Mouse (Mus musculus) hindbrain, embryonic 12.5 days (tissue): Measurements from ENCODE around the gene Chit1. TPM values are rescaled to one million over a fixed set of nuclear protein-coding genes. Genes with fewer than 3 reads are reported as not detected.

Experiments
- ATAC-seq: fragments of 200-750 bp; cut with Nextera tagmentation; 2 replicates; pipeline ENCODE4 v1.8.0; 2017; ENCODE audit warnings: moderate TSS enrichment; ENCODE audit not compliant: low FRiP score
- H3K27ac ChIP-seq: fragments of 300-500 bp; sonication (generic); 2 replicates; pipeline ENCODE4 v1.5.1; 2016; ENCODE audit warnings: mild to moderate bottlenecking
- H3K27me3 ChIP-seq: fragments of 300-500 bp; sonication (generic); 2 replicates; pipeline ENCODE4 v1.6.1; 2016; ENCODE audit warnings: mild to moderate bottlenecking
- H3K36me3 ChIP-seq: fragments of 300-500 bp; sonication (generic); 2 replicates; pipeline ENCODE4 v1.6.1; 2016; ENCODE audit warnings: mild to moderate bottlenecking
- H3K4me1 ChIP-seq: fragments of 300-500 bp; sonication (generic); 2 replicates; pipeline ENCODE4 v1.6.1; 2016
- H3K4me2 ChIP-seq: fragments of 300-500 bp; sonication (generic); replicated peaks from 2 replicates; pipeline ENCODE4 v1.6.1; 2016; ENCODE audit warnings: mild to moderate bottlenecking
- H3K4me3 ChIP-seq: fragments of 300-500 bp; sonication (generic); 2 replicates; pipeline ENCODE4 v1.5.1; 2016; ENCODE audit warnings: mild to moderate bottlenecking
- H3K9ac ChIP-seq: fragments of 300-500 bp; sonication (generic); 2 replicates; pipeline ENCODE4 v1.6.1; 2016; ENCODE audit warnings: mild to moderate bottlenecking, moderate library complexity
- H3K9me3 ChIP-seq: fragments of 300-500 bp; sonication (generic); replicated peaks from 2 replicates; pipeline ENCODE4 v1.6.1; 2016; ENCODE audit warnings: mild to moderate bottlenecking
- WGBS: fragments of 180-500 bp; shearing (Covaris S2); methylation state at CpG from one replicate; pipeline ENCODE4 v1.1.7; 2016; 5-methylcytosine and 5-hydroxymethylcytosine counted together
- polyA plus RNA-seq: library from polyadenylated mRNA; unstranded; fragments of >200 nt; fragmentation: Nextera tagmentation; extraction: Ambion mirVana; gene quantifications from 2 replicates; pipeline ENCODE4 v1.2.1, GENCODE M21; 2016

Chit1 gene
- polyA plus RNA-seq, 1 experiment from 2014 or later: not detected

DNA sequence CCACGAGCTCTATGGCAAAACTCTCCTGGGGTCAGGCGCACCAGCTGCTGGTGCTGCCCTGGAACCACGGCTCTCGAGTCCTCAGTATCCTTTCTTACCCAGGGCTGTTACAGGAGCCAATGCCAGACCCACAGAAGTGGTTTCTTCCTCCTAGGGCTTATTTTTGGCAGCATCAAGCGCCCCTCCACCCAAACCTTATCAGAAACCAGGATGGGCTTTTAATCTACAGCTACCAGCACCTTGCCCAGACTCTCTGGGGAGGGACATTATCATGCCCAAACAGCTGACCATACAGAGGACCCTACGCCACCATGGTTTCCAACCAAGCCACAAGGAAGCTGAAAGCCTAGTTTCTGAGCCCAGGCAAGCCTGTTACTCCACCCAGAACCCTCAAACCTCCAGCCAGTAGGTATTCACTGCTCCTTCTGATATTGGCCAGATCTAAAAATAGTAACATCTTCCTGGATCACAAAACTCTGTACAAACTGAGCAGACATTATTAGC lies 37.9 kb upstream of the Chit1 start:
- H3K9ac ChIP-seq: no peak overlapping the region
- 74% methylated on average over 6 of the region's 6 CpGs for WGBS
- no peak overlapping the region for H3K4me2 ChIP-seq
- ATAC-seq: no peak
- peaks cover 13% of the 10 kb centered on the region for H3K36me3 ChIP-seq
- no peak overlapping the region for H3K4me3 ChIP-seq
- no peaks in the 10 kb centered on the region for H3K27me3 ChIP-seq
- no peaks in the 10 kb centered on the region for H3K9me3 ChIP-seq
- H3K27ac ChIP-seq: peak overlapping the region; percentile 83
- H3K4me1 ChIP-seq: peaks cover 62% of the 10 kb centered on the region

DNA sequence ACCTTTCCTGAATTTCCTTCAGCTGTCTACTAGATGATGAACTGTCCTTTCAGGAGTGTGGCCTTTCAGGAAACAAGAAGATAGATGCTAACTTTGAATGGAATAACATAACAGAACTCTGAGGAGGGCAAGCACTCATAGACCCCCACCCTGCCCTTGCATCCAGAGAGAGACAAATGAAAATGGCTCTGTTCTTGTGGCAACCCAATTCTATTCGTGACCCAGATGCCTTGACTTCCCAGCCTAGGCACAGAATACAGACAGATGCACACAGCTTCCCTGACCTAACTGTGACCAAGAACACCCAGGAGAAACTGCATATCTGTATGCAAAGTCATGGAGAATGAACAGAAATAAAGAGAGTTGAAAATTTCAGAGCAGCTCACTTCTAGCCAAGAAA lies 37.4 kb upstream of the Chit1 start:
- 83% methylated on average over 1 of the region's 1 CpGs for WGBS
- Histone ChIP-seq H3K27me3 (no peaks in the 10 kb centered on the region), H3K9me3 (no peaks in the 10 kb centered on the region), H3K4me1 (peaks cover 64% of the 10 kb centered on the region), H3K36me3 (peaks cover 13% of the 10 kb centered on the region), H3K4me3 (no peak overlapping the region), H3K4me2 (no peak overlapping the region), H3K27ac (peak overlapping the region; percentile 83; the same call in 1 of the 2 replicates), H3K9ac (no peak overlapping the region)
- no peak for ATAC-seq

DNA sequence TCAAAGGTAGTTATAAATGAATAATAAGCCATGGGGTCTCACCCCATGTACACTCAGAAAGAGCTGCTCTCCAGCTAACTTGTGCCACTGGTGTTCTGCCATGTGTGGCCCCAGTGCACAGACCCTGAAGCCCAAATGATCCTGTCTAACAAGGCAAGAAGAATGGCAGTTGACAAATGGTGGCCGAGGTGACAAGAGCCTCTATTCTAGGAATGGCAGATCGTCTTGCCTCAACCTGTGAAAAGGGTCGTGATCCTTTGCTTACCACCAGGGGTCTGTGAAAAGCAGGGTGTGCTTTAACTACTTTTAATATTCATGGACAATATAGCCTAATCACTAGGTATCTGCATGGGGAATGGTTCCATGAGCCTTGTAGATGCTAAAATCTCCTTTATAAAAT lies 36.9 kb upstream of the Chit1 start:
- ATAC-seq: no peak
- Histone ChIP-seq H3K9ac (no peak overlapping the region), H3K4me2 (0 out of 2 replicates have a peak overlapping the region, but pooled peaks have one; percentile 67), H3K27ac (peak overlapping the region; percentile 24; the same call in 1 of the 2 replicates), H3K27me3 (no peaks in the 10 kb centered on the region), H3K4me1 (peaks cover 64% of the 10 kb centered on the region), H3K9me3 (no peaks in the 10 kb centered on the region), H3K36me3 (peaks cover 13% of the 10 kb centered on the region), H3K4me3 (no peak overlapping the region)
- WGBS: 36% methylated on average over 3 of the region's 3 CpGs

DNA sequence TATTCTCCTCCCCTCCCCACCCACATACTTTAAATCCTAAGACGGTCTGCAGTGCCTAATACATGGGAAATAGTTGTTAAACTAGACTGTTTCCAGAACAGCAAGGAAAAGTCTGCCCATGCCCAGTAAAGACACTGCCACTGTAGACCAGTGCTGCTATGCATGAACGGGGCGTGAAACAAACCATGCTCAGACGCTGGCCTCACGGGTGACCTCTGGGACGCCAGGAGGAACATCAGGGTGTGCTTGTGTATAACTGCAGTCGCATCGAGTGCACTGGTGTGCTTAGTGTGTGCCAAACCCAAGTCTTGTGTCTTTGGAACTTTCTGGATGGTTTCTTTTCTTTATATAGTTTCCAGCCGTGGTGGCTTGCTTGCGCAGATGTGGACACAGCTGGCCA lies 36.4 kb upstream of the Chit1 start:
- Histone ChIP-seq H3K27me3 (no peaks in the 10 kb centered on the region), H3K27ac (peak overlapping the region; percentile 24), H3K9ac (no peak overlapping the region), H3K36me3 (peaks cover 13% of the 10 kb centered on the region), H3K4me3 (no peak overlapping the region), H3K9me3 (no peaks in the 10 kb centered on the region), H3K4me2 (peak overlapping the region; percentile 67; the same call in 1 of the 2 replicates), H3K4me1 (peaks cover 67% of the 10 kb centered on the region)
- ATAC-seq: no peak
- 76% methylated on average over 10 of the region's 10 CpGs for WGBS

DNA sequence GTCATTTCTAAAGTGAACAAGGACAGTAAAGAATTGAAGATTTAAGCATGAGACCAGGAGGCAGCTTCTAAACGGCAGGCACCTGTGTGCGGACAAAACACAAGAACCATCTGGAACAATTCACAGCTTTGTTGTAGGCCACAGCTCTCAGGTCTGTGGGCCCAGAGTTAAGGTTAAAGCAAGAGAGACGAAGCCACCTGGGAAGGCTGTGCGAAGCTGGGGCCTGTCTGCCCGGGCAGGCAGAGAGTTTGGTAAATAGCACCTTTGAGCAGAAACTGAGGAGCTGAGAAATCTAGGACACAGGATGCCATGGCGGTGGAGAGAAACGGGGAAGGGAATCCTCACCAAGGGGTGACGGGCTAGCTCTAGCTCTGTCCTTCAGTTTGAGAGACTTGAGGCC lies 35.5 kb upstream of the Chit1 start:
- Histone ChIP-seq H3K9me3 (no peaks in the 10 kb centered on the region), H3K9ac (peak overlapping the region; percentile 74), H3K27me3 (no peaks in the 10 kb centered on the region), H3K36me3 (peaks cover 13% of the 10 kb centered on the region), H3K4me3 (peak overlapping the region; percentile 71), H3K4me2 (peak overlapping the region; percentile 67), H3K27ac (peak overlapping the region; percentile 57), H3K4me1 (peaks cover 68% of the 10 kb centered on the region)
- ATAC-seq: no peak
- 89% methylated on average over 8 of the region's 8 CpGs for WGBS

DNA sequence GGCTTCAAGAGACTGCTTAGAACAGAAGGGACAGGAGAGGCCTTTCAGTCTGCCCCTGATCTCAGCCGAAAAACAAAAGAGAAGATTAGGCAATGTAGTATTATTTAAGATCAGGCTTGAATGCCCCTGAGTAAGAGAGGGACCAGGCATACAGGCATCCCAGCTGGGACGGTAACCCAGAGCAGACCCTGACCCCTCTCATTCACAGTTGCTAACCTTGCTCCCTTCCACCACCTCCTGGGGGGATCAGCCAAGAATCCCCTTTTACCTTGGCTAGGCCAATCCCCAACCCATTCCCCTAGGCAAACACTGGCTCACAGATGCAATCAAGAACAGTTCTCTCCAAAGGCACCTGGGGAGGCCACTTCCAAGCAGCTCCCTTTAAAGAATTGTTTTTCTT lies 34.3 kb upstream of the Chit1 start:
- Histone ChIP-seq H3K27me3 (no peaks in the 10 kb centered on the region), H3K27ac (peak overlapping the region; percentile 57), H3K9me3 (no peaks in the 10 kb centered on the region), H3K4me3 (peak overlapping the region; percentile 71), H3K36me3 (peaks cover 13% of the 10 kb centered on the region), H3K4me2 (peak overlapping the region; percentile 67), H3K4me1 (peaks cover 55% of the 10 kb centered on the region), H3K9ac (peak overlapping the region; percentile 74)
- no peak for ATAC-seq
- WGBS: 21% methylated on average over 2 of the region's 2 CpGs

DNA sequence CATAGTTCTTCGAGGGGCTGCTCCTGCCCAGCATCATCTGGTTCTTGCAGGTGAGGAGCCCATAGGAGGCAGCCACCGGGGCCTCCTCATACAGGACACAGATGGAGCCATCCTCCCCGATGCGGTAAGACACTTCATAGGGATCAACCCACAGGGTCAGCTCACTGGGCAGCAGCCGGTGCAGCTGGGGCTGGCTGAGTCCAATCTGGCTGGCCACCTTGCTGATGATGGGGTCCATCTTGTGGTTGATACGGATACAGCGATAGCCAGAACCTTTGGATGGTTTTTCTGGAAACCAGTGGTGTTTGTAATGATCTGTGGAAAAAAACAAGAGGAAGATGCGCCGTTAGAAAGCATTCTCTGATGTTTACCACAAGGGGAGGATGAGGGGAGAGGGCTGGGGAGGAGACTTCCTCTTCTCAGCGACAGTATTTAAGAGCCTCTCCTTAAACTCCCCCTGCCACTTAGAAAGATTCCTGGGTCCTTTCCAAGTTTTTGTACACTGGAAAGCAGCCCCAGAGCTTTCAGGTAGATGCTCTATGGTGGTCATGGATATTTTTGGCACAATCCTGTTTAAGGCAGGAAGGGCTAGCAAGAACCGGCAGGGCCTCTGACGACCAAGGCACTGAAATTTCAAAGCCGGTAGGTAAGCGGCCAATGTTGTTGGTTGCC lies 33.5 kb upstream of the Chit1 start:
- peaks cover 13% of the 10 kb centered on the region for H3K36me3 ChIP-seq
- peak overlapping the region; percentile 67 for H3K4me2 ChIP-seq
- H3K4me1 ChIP-seq: peaks cover 54% of the 10 kb centered on the region
- H3K27ac ChIP-seq: peak overlapping the region; percentile 79
- 31% methylated on average over 14 of the region's 14 CpGs for WGBS
- H3K27me3 ChIP-seq: no peaks in the 10 kb centered on the region
- no peaks in the 10 kb centered on the region for H3K9me3 ChIP-seq
- H3K9ac ChIP-seq: peak overlapping the region; percentile 74
- no peak for ATAC-seq
- peak overlapping the region; percentile 71 for H3K4me3 ChIP-seq

DNA sequence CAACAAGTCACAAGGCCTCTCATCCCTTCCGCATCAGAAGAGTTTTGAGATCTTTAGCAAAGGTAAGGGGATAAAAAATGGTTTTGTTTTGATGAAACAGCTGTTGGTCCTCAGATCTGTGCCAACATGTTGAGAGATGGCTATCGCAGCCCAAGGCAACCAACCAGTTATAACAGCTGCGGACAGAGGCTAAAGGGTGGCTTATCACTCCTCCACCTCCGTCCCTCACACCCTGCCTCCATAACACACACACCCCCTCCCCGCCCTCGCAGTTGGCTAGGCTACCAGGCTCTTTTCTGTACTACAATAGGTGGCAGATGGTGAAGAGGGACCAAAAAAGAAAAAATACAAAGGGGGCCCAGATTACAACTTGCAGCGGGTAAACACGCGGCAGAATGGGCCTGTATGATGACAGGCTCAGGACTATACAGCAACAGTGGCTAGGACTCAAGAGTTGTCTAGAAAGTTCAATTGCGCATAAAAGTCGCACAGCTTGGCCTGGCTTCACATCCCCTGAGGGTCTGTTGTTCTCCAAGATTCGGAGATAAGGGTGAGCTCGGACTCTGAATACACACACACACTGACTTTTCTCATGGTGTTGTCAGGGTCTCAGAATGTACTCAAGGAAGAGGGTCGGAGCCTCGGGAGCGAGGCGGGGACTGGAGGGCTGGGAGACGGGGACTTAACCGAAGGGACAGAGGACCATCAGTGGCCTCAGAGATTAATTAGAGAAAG lies 32.8 kb upstream of the Chit1 start:
- Histone ChIP-seq H3K4me1 (peaks cover 60% of the 10 kb centered on the region), H3K36me3 (peaks cover 13% of the 10 kb centered on the region)

DNA sequence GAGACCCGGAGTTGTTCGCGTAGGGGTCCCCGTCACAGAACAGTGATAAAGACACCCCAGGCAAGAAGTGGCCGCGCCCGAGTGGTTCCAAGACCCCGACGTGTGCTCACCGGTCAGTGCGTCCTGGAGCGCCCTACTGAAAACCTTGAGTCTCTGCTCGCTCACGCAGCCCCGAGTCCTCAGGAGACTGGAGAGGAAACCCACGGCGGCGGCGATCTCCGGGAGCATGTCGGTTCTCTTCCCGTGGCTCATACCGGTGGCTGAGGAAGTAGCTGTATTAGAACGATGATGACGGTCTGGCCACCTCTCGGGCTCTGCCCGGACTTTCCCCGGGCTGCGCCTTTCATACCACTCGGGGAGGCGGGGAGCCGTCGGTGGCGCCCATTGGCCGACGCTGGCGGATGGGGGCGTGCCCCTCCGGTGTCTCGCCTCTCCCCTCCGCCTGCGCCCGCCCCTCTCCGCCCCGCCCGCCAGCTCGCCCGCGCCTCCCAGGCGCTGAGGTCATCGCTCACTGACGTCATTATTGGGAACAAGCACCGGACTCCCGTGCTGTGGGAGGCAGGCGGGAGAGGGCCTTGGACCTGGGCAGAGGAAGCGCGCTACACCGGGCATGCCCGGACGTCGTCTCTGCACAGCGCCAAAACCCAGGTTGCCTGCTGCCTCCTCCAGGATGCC lies 32.1 kb upstream of the Chit1 start, which contains the start of gene Btg2:
Btg2 (minus strand) TSS at position 319 of the 675 bp plus-strand sequence.
- peak within 1 kb of the TSS; percentile 67 for H3K4me2 ChIP-seq
- H3K36me3 ChIP-seq: peaks cover 13% of the 10 kb centered on the region
- peak within 1 kb of the TSS; percentile 71 for H3K4me3 ChIP-seq
- H3K4me1 ChIP-seq: peaks cover 62% of the 10 kb centered on the region
- WGBS: under 1% methylated on average over 51 of the region's 62 CpGs
- peak; percentile 94 for ATAC-seq
- no peaks in the 10 kb centered on the region for H3K9me3 ChIP-seq
- H3K27me3 ChIP-seq: no peaks in the 10 kb centered on the region
- H3K9ac ChIP-seq: peak within 1 kb of the TSS; percentile 74
- H3K27ac ChIP-seq: peak within 1 kb of the TSS; percentile 79

More for the DNA sequence above, 32.8 kb upstream of the Chit1 start:
- WGBS: 9% methylated on average over 19 of the region's 19 CpGs
- peak overlapping the region; percentile 74 for H3K9ac ChIP-seq
- no peaks in the 10 kb centered on the region for H3K27me3 ChIP-seq
- peak overlapping the region; percentile 79 for H3K27ac ChIP-seq
- H3K9me3 ChIP-seq: no peaks in the 10 kb centered on the region
- peak overlapping the region; percentile 67 for H3K4me2 ChIP-seq
- H3K4me3 ChIP-seq: peak overlapping the region; percentile 71
- peak; percentile 33 for ATAC-seq

DNA sequence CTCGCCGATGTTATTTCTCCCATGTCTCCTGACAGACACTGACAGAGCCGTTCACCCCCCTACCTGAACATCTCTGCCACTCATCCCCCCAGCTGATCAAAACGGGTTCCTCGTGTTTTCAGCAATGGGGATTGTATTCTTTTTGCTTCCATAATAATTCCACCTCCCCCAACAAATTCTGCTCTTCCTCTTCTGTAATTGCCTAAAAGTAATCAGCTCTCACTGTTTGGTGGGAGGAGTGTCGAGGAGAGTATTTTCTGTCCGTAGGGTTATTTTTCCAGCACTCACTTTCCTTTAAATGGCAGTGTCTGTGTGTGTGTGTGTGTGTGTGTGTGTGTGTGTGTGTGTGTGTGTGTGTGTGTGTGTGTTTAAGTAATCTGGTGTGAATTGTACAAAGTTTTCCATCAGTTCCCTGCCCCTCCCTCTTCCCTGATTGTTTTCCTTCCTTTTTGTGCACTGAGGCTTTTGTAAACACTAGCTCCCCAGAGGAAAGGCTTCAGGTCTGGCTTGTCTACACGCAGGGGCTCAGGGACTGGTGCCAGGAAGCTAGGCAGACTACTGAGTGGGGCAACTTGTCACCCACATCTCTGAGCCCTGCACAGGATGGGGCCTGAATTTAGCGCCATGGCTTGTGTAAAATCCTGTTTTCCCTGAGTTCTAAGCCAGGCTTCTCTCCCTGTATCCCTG lies 31.4 kb upstream of the Chit1 start:
- H3K36me3 ChIP-seq: peaks cover 11% of the 10 kb centered on the region
- H3K4me1 ChIP-seq: peaks cover 56% of the 10 kb centered on the region
- peak overlapping the region; percentile 71 for H3K4me3 ChIP-seq
- H3K9me3 ChIP-seq: no peaks in the 10 kb centered on the region
- ATAC-seq: peak; percentile 27; the same call in 1 of the 2 replicates
- peak overlapping the region; percentile 67 for H3K4me2 ChIP-seq
- 5% methylated on average over 9 of the region's 9 CpGs for WGBS
- H3K27me3 ChIP-seq: no peaks in the 10 kb centered on the region
- peak overlapping the region; percentile 79 for H3K27ac ChIP-seq
- peak overlapping the region; percentile 74 for H3K9ac ChIP-seq

DNA sequence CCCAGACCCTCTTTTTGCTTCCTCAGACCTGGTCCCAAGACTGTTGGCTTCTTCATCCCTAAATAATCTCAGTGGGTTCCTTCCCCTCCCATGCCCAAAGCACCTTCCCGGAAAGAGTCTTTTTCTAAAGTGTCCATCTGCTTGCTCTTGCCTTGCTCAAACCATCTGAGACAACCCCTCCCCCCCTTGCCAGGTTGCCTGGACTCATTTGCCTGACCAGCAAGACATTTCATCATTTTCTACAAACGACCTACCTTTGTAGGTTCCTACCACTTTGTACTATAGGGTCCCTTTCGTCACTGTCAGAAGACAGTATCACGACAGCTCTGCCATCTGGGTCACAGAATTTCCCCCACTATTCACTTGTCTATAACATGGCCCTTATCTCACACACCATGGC lies 30.6 kb upstream of the Chit1 start:
- no peaks in the 10 kb centered on the region for H3K9me3 ChIP-seq
- no peak overlapping the region for H3K4me2 ChIP-seq
- peaks cover 50% of the 10 kb centered on the region for H3K4me1 ChIP-seq

More for the DNA sequence above, 30.6 kb upstream of the Chit1 start:
- H3K9ac ChIP-seq: no peak overlapping the region
- WGBS: 74% methylated on average over 4 of the region's 4 CpGs
- no peak for ATAC-seq
- peaks cover 7% of the 10 kb centered on the region; the same call in 1 of the 2 replicates for H3K36me3 ChIP-seq
- peak overlapping the region; percentile 79 for H3K27ac ChIP-seq
- H3K4me3 ChIP-seq: no peak overlapping the region
- H3K27me3 ChIP-seq: no peaks in the 10 kb centered on the region
